Mouse (Mus musculus): Measurements from ENCODE around the gene Ankrd11. TPM values are rescaled to one million over a fixed set of nuclear protein-coding genes. Genes with fewer than 3 reads are reported as not detected.

Gene Ankrd11
- total RNA-seq, 2 experiments from 2014 or later, result 69.2 to 76.4 TPM

DNA sequence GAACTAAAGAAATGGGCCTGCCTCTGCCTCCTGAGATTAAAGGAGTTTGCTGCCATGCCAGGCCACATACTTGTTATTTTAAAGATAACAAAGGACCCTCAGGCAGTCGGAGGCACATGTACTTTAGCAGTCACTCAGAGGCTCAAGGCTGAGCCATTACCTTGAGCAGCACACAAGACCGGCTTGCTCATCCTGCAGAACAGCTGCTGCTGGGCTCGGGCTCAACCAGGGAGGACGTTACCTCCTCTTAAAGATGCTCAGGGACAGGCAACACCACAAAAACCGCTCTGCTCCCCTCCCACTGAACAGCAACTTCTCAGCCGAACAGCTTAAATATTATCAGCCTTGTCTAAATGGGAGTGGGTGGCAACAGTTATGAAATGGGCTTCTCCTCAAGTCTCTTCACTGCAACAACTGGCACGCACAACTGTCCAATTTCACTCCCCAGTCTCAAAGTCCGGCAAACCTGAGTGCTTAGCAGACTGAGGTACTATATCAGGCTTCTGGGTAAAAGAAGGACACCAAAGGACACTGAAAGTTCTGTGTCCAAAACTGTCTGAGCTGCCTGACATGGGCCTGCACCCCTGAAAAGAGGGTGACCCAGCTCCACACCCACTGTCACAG, 140.1 kb downstream of the Ankrd11 start:
- no peak for ATAC-seq (replicated peaks; ENCODE audit: poor library complexity)

DNA sequence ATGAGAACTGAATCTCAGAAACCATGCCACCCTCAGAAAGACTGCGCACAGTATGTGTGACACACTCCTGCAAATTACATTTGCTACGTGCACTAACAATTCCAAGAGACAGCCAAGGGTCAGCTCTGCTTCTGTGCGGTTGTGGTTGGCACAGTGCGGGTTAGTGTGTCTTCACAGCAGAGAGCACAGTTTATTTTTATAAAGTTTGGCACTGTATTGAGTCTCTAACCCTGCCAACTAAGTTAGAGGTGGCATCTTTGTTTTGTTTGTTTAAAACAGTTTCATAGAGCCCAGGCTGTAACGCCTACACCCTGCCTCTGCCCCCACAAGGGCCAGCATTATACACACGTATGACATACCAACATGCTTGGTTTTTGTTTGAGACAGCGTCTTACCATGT, 140.6 kb downstream of the Ankrd11 start:
- ATAC-seq (replicated peaks; ENCODE audit: poor library complexity), result no peak

DNA sequence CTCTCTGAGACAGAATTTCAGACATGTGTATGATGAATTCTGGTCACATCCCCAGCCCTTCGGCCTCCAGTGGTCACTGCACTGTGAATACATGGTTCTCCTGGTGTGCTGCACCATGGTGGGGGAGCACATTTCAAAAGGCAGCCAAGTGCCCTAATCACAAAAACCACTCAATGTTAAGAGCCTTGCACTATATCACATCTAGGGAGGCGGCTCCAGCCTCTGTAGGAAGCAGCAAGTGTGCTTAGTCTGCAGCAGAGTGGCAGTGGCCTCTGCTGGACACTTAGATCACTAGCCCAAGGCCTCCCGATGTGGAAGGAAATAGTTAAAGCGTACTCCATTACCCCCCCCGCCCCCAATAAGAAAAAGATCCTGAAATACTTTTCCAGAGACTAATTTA, 143.0 kb downstream of the Ankrd11 start:
- ATAC-seq (replicated peaks; ENCODE audit: poor library complexity), result no peak

DNA sequence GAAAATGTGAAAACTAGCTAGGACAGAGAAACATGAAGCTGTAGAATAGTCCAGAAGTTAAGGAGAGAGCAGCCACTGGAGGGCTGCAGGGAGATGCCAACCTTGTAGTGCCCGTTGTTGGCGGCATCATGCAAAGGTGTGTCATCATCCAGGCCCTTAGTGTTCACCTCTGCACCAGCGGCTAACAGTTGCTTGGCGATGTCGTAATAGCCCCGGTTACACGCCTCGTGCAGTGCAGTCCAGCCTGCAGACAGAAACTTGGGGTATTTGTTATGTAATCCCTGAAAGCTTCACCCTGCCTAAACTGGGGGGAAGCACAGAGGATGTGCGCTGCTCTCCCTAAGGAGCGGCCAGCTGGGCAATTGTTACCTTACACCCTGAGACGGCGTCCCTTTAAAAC, 143.6 kb downstream of the Ankrd11 start:
- peak; percentile 84 for ATAC-seq (replicated peaks; ENCODE audit: poor library complexity)

DNA sequence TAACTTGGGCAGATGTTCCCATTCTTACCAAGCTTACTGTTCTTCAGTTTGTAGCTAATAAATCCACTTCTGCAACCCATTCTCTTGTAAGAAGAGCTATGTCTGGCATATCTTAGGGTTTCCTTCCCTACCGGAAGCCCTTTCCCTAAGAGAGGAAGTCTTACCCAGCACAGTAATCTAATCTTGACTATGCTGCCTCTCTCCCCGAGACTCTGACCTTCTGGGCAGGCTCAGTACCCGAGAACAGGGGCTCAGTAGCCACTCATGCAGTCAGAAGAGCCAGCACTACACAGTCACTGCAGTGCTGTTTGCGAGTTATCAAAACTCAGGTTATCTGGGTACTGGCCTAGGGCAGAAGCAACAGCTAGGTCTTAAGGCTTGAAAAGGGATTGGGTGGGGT, 144.1 kb downstream of the Ankrd11 start:
- no peak; the same call in 1 of the 2 replicates for ATAC-seq (replicated peaks; ENCODE audit: poor library complexity)

- no peak for ATAC-seq (replicated peaks; ENCODE audit: poor library complexity)
Observed at GRCm38 (mm10) chr8:122897200-122897599, 144.9 kb downstream of the Ankrd11 start.

DNA sequence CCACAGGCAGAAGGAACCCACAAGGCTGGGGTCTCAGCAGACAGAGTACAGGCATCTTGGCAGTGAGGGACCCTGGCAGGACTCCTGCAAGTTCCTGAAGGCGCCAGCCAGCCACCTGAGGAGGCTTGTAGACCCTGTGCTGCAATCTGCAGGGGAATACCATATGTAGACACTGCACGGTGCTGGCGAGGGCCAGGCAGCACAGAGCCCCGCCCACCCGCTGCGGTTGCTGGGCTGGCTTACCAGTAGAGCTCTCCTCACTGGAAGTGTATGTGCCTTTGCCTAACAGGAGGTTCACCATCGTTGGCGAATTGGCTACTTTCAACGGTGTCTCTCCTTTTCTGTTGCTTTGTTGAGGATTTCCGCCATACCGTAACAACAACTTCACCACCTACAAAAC, 145.8 kb downstream of the Ankrd11 start:
- no peak for ATAC-seq (replicated peaks; ENCODE audit: poor library complexity)

DNA sequence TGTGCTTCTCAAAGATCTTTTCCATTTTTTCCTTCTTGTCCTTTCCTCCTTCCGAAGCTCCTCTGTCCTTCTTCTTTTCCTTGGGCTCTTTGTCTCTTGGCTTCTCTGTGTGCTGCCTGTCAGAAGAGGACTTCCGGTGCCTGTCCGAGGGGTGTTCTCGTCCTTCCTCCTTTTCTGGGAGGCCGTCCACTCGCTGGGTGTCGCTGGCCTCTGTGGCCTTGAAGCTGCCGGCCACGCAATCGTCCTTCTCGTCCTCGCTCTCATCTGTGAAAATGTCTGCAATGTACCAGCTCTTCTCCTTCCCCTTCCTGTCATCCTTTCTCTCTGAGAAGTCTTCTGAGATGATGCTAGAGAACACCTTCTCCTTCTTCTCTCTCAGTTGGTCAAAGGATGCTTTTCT, 148.6 kb downstream of the Ankrd11 start:
- ATAC-seq (replicated peaks; ENCODE audit: poor library complexity), result no peak

- peak; percentile 53; the same call in 1 of the 2 replicates for ATAC-seq (replicated peaks; ENCODE audit: poor library complexity)
Observed at GRCm38 (mm10) chr8:122891440-122891839, 150.6 kb downstream of the Ankrd11 start.

DNA sequence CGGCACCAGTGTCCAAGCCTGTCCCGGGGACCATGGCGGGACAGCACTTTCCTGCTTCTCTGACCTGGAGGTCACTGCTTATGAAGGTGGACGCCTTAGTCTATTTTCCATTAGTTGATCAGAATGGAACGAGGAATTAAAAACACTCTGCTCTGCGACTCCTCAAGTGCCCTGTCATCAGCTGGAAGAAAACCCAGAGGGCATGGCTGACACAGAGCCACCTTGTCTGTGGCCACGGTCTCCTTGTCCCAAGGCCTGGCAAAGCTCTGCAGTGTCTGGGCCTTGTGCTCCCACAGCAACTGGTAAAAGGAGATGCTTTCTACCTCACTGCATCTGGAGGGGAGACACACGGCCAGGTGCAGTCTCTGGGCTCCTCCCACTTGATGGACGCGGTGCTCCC, 158.4 kb downstream of the Ankrd11 start:
- no peak for ATAC-seq (replicated peaks; ENCODE audit: poor library complexity)

DNA sequence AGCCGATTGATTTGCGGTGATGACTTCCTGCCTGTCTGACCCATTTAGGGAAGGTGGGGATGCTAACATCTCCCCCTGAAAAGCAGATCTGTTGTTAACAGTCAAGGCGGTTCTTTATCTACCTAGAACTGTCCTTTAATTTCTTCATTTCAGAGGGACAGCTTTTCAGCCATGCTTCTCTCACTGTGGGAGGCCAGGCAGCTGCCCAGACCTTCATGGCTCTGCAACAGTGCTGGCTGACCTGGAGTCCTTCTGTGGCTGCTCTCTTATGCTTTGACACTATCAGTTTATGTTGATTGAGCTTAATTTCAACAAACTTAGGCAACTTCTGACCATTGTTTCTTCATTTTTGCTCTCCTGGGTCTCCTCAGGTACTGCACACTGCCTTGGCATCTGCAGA, 161.8 kb downstream of the Ankrd11 start:
- no peak for ATAC-seq (replicated peaks; ENCODE audit: poor library complexity)

- ATAC-seq (replicated peaks; ENCODE audit: poor library complexity), result no peak
Observed at GRCm38 (mm10) chr8:122878231-122878630, 163.8 kb downstream of the Ankrd11 start.

DNA sequence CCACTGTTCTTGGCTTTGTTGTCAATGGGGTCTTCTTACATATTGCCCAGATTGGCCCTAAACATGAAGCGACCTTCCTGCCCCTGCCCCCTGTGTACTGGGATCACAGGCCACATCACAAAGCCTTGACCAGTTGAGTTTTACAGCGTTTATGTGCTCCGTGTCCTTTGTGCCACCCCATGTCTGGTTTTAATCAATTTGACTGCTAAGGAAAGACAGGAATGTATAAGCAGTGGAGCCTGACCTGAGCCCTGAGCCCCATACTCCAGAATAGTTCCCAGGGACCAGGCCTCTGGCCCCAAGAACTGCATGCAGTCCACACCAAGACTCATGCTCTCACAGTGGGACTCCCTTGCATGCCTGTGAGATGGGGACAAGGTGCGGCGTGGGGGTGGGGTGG, 166.9 kb downstream of the Ankrd11 start:
- no peak for ATAC-seq (replicated peaks; ENCODE audit: poor library complexity)

- ATAC-seq (replicated peaks; ENCODE audit: poor library complexity), result peak; percentile 40; the same call in 1 of the 2 replicates
Observed at GRCm38 (mm10) chr8:122873171-122873570, 168.9 kb downstream of the Ankrd11 start.

GRCm38 (mm10) chr8:122871663-122872062, 170.4 kb downstream of the Ankrd11 start:
- ATAC-seq (replicated peaks; ENCODE audit: poor library complexity), result peak; percentile 62

DNA sequence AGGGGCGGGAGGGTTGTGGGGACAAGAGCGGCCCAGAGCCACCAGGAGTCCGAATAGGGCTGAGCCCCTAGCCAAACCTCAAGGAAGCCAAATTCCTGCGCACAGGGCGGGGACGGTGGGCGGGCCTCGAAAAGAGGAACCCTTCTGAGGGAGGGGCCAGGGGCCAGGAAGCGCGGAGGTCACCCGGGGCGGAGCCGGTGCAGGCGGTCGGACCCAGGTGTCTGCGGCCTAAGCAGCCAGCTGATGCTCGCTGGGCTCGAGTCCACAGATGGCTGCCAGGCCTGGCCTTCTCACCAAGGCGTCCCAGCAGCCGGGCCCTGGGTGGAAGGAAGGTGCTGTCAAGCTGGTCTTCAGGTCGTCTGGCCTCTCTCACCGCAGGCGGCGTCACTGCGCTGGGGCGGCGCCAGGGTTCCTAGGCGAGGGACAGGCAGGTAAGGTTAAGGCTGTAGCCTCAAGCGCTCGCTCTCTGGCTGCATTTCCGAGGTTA, 171.7 kb downstream of the Ankrd11 start:
- peak; percentile 87 for ATAC-seq (replicated peaks; ENCODE audit: poor library complexity)

GRCm38 (mm10) chr8:122867982-122868381, 174.1 kb downstream of the Ankrd11 start:
- ATAC-seq (replicated peaks; ENCODE audit: poor library complexity), result no peak

DNA sequence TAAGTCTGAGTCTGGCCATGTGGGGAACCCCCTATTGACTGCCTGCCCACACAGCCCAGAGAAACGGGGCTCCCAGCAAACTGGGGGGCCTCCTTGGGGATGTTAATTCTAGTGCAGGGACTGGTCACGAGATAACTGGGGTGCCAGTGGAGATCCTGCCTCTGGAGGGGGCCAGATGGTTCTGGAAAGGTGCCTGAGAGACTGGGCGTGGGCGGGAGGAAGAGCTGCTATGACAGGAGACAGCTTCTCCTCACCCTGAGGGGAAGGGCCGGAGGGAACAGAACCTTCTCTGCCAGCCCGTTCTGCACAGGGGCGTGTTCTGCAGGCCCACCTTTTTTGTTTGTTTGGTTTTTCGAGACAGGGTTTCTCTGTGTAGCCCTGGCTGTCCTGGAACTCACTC, 175.8 kb downstream of the Ankrd11 start:
- ATAC-seq (replicated peaks; ENCODE audit: poor library complexity), result no peak

DNA sequence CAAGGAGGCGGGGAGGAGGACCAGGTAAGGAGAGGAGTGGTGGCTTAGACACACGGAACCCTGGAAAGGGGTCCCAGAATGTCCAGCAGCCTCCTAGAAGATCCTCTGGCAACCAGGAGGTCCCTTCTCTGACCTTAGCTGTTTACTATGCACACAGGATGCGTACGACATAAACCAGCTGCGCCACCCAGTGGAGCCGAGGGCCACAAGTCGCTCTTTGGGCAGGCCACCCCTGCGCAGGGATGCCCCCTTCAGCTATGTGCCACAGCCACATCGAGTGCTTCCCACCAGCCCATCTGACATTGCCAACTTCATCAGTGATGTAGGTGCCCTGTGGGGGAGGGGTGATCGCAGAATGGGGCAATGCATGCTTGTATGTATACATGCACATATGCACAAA, 176.6 kb downstream of the Ankrd11 start:
- ATAC-seq (replicated peaks; ENCODE audit: poor library complexity), result peak; percentile 54

DNA sequence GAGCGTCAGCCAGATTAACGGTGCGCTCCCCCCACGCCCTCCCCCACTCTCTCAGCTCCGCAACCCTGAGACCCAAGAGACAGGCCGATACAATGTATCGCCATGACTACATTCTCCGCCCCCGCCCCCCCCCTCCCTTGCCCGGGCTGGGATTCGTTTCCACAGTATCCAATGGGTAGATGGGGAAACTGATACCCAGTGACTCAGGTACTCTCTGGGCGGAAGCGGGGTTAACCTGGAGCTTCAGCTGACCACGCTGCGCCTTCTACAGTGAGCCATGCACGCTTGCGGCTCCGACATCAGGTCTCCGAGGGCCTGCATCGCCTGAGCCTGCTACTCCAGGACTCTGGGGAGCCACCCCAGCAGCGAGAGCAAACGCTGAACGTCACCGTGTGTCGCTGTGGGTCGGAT, 177.4 kb downstream of the Ankrd11 start:
- ATAC-seq (replicated peaks; ENCODE audit: poor library complexity), result no peak

GRCm38 (mm10) chr8:122859843-122860242, 182.2 kb downstream of the Ankrd11 start:
- 0 out of 2 replicates have a peak, but pooled peaks have one; percentile 23 for ATAC-seq (replicated peaks; ENCODE audit: poor library complexity)

GRCm38 (mm10) chr8:122856288-122856687, 185.8 kb downstream of the Ankrd11 start:
- ATAC-seq (replicated peaks; ENCODE audit: poor library complexity), result no peak

GRCm38 (mm10) chr8:122855123-122855522, 187.0 kb downstream of the Ankrd11 start:
- no peak for ATAC-seq (replicated peaks; ENCODE audit: poor library complexity)

Measured in megakaryocyte progenitor cell, adult 5-6 weeks (primary cell).